Mouse (Mus musculus): Measurements from ENCODE around the gene 1700028J19Rik.

Gene 1700028J19Rik

GRCm38 (mm10) chr7:44246055-44246983 lies at the start of gene 1700028J19Rik, which contains the start of gene 2410002F23Rik:
TSS of gene 1700028J19Rik (minus strand) at chr7:44246695.
TSS of gene 2410002F23Rik (plus strand) at chr7:44246722.
- DNase-seq (ENCODE audit: low spot score in 2 of 2) = peak; percentile 89 to 92

- no peak for DNase-seq (ENCODE audit: low spot score in 2 of 2)
Measured at GRCm38 (mm10) chr7:44291418-44291817, 44.9 kb upstream of the 1700028J19Rik start.

- DNase-seq (ENCODE audit: low spot score in 2 of 2) = no peak
Measured at GRCm38 (mm10) chr7:44290986-44291385, 44.5 kb upstream of the 1700028J19Rik start.

GRCm38 (mm10) chr7:44287760-44288159 lies 41.3 kb upstream of the 1700028J19Rik start:
- DNase-seq (ENCODE audit: low spot score in 2 of 2) = no peak

- DNase-seq (ENCODE audit: low spot score in 2 of 2) = no peak
Measured at GRCm38 (mm10) chr7:44281586-44281985, 35.1 kb upstream of the 1700028J19Rik start.

- DNase-seq (ENCODE audit: low spot score in 2 of 2) = no peak
Measured at GRCm38 (mm10) chr7:44280959-44281358, 34.5 kb upstream of the 1700028J19Rik start.

- no peak for DNase-seq (ENCODE audit: low spot score in 2 of 2)
Measured at GRCm38 (mm10) chr7:44277250-44277622, 30.7 kb upstream of the 1700028J19Rik start.

- DNase-seq (ENCODE audit: low spot score in 2 of 2) = no peak
Measured at GRCm38 (mm10) chr7:44276461-44277249, 30.2 kb upstream of the 1700028J19Rik start.

- no peak for DNase-seq (ENCODE audit: low spot score in 2 of 2)
Measured at GRCm38 (mm10) chr7:44275546-44275945, 29.1 kb upstream of the 1700028J19Rik start.

GRCm38 (mm10) chr7:44274096-44274495 lies 27.6 kb upstream of the 1700028J19Rik start:
- no peak for DNase-seq (ENCODE audit: low spot score in 2 of 2)

- DNase-seq (ENCODE audit: low spot score in 2 of 2) = no peak
Measured at GRCm38 (mm10) chr7:44273446-44273845, 27.0 kb upstream of the 1700028J19Rik start.

- no peak for DNase-seq (ENCODE audit: low spot score in 2 of 2)
Measured at GRCm38 (mm10) chr7:44272546-44272945, 26.1 kb upstream of the 1700028J19Rik start.

GRCm38 (mm10) chr7:44271309-44271708 lies 24.8 kb upstream of the 1700028J19Rik start:
- no peak for DNase-seq (ENCODE audit: low spot score in 2 of 2)

GRCm38 (mm10) chr7:44269397-44269796 lies 22.9 kb upstream of the 1700028J19Rik start:
- DNase-seq (ENCODE audit: low spot score in 2 of 2) = no peak

- no peak for DNase-seq (ENCODE audit: low spot score in 2 of 2)
Measured at GRCm38 (mm10) chr7:44268117-44268516, 21.6 kb upstream of the 1700028J19Rik start.

- peak; percentile 81 to 92 for DNase-seq (ENCODE audit: low spot score in 2 of 2)
Measured at GRCm38 (mm10) chr7:44262791-44263643, 16.5 kb upstream of the 1700028J19Rik start.

- DNase-seq (ENCODE audit: low spot score in 2 of 2) = no peak
Measured at GRCm38 (mm10) chr7:44261147-44261546, 14.7 kb upstream of the 1700028J19Rik start, which contains the start of gene Gm15517. TSS of gene Gm15517 (plus strand) at chr7:44261447.

- no peak for DNase-seq (ENCODE audit: low spot score in 2 of 2)
Measured at GRCm38 (mm10) chr7:44260410-44260809, 13.9 kb upstream of the 1700028J19Rik start.

- no peak for DNase-seq (ENCODE audit: low spot score in 2 of 2)
Measured at GRCm38 (mm10) chr7:44257278-44257677, 10.8 kb upstream of the 1700028J19Rik start, which contains the start of gene Acp4. TSS of gene Acp4 (minus strand) at chr7:44257378.

GRCm38 (mm10) chr7:44254930-44255329 lies 8.4 kb upstream of the 1700028J19Rik start:
- no peak for DNase-seq (ENCODE audit: low spot score in 2 of 2)

- no peak for DNase-seq (ENCODE audit: low spot score in 2 of 2)
Measured at GRCm38 (mm10) chr7:44253023-44253616, 6.6 kb upstream of the 1700028J19Rik start.

Data from urinary bladder, postnatal 4 days (tissue).